Mouse (Mus musculus) intestine, embryonic 15.5 days (tissue): ENCODE data around the gene Zfp790. TPM values are rescaled to one million over a fixed set of nuclear protein-coding genes. Genes with fewer than 3 reads are reported as not detected.

Experiments
- ATAC-seq: fragments of 200-750 bp; cut with Nextera tagmentation; 2 replicates; pipeline ENCODE4 v1.8.0; 2017; ENCODE audit warnings: moderate TSS enrichment, moderate library complexity
- H3K27ac ChIP-seq: fragments of 300-500 bp; sonication (generic); 2 replicates; pipeline ENCODE4 v1.5.1; 2015; ENCODE audit warnings: mild to moderate bottlenecking, inconsistent platforms
- H3K27me3 ChIP-seq: fragments of 300-500 bp; sonication (generic); replicated peaks from 2 replicates; pipeline ENCODE4 v1.6.1; 2015; ENCODE audit warnings: inconsistent platforms
- H3K36me3 ChIP-seq: fragments of 300-500 bp; sonication (generic); 2 replicates; pipeline ENCODE4 v1.6.1; 2015; ENCODE audit warnings: inconsistent platforms
- H3K4me1 ChIP-seq: fragments of 300-500 bp; sonication (generic); replicated peaks from 2 replicates; pipeline ENCODE4 v1.6.1; 2015; ENCODE audit warnings: inconsistent platforms
- H3K4me2 ChIP-seq: fragments of 300-500 bp; sonication (generic); replicated peaks from 2 replicates; pipeline ENCODE4 v1.6.1; 2015; ENCODE audit warnings: mild to moderate bottlenecking, inconsistent platforms
- H3K4me3 ChIP-seq: fragments of 300-500 bp; sonication (generic); replicated peaks from 2 replicates; pipeline ENCODE4 v1.5.1; 2015; ENCODE audit warnings: inconsistent platforms
- H3K9ac ChIP-seq: fragments of 300-500 bp; sonication (generic); 2 replicates; pipeline ENCODE4 v1.6.1; 2015; ENCODE audit warnings: inconsistent platforms
- H3K9me3 ChIP-seq: fragments of 300-500 bp; sonication (generic); 2 replicates; pipeline ENCODE4 v1.6.1; 2016; ENCODE audit warnings: inconsistent platforms
- WGBS: fragments of 180-500 bp; shearing (Covaris S2); methylation state at CpG from one replicate; pipeline ENCODE4 v1.1.7; 2015; 5-methylcytosine and 5-hydroxymethylcytosine counted together
- polyA plus RNA-seq: library from polyadenylated mRNA; unstranded; fragments of >200 nt; fragmentation: Nextera tagmentation; extraction: Ambion mirVana; gene quantifications from 2 replicates; pipeline ENCODE4 v1.2.1, GENCODE M21; 2015

The Zfp790 gene
- 9.9 and 10.0 TPM in 2 replicates for polyA plus RNA-seq

GRCm38 (mm10) chr7:29815910-29816429, at the start of gene Zfp790:
TSS of gene Zfp790 (plus strand) at chr7:29816114.
- ATAC-seq, result peak; percentile 97
- under 1% methylated on average over 26 of the region's 26 CpGs for WGBS
- no peaks in the 10 kb centered on the region for H3K36me3 ChIP-seq
- peak within 1 kb of the TSS; percentile 96 for H3K27ac ChIP-seq
- H3K4me1 ChIP-seq, result peaks cover 11% of the 10 kb centered on the region
- no peaks in the 10 kb centered on the region for H3K27me3 ChIP-seq
- peak within 1 kb of the TSS; percentile 74 for H3K4me3 ChIP-seq
- H3K4me2 ChIP-seq, result peak within 1 kb of the TSS; percentile 80
- peak within 1 kb of the TSS; percentile 79 for H3K9ac ChIP-seq
- no peaks in the 10 kb centered on the region for H3K9me3 ChIP-seq

- Histone ChIP-seq H3K9ac (peak overlapping the region; percentile 52), H3K4me1 (peaks cover 5% of the 10 kb centered on the region), H3K4me2 (peak overlapping the region; percentile 69), H3K27ac (0 out of 2 replicates have a peak overlapping the region, but pooled peaks have one; percentile 64), H3K9me3 (no peaks in the 10 kb centered on the region), H3K4me3 (peak overlapping the region; percentile 66), H3K36me3 (peaks cover 4% of the 10 kb centered on the region; the same call in 1 of the 2 replicates), H3K27me3 (no peaks in the 10 kb centered on the region)
- WGBS, result 3% methylated on average over 15 of the region's 15 CpGs
- peak; percentile 50 for ATAC-seq
These were observed 48.7 kb upstream of the Zfp790 start for GRCm38 (mm10) chr7:29767058-29767686.

- Histone ChIP-seq H3K4me3 (peak within 1 kb of the TSS; percentile 66), H3K9me3 (no peaks in the 10 kb centered on the region), H3K9ac (peak within 1 kb of the TSS; percentile 67), H3K36me3 (peaks cover 7% of the 10 kb centered on the region), H3K4me1 (peaks cover 5% of the 10 kb centered on the region), H3K4me2 (peak within 1 kb of the TSS; percentile 69), H3K27ac (peak within 1 kb of the TSS; percentile 94), H3K27me3 (no peaks in the 10 kb centered on the region)
- WGBS, result under 1% methylated on average over 32 of the region's 32 CpGs
- ATAC-seq, result peak; percentile 98
These were observed 47.6 kb upstream of the Zfp790 start, which contains the start of gene Zfp84 for GRCm38 (mm10) chr7:29768090-29768900. TSS of gene Zfp84 (plus strand) at chr7:29768552.

- ATAC-seq, result peak; percentile 7; the same call in 1 of the 2 replicates
- H3K9ac ChIP-seq, result peak overlapping the region; percentile 67
- peaks cover 5% of the 10 kb centered on the region for H3K4me1 ChIP-seq
- H3K36me3 ChIP-seq, result peaks cover 14% of the 10 kb centered on the region
- no peaks in the 10 kb centered on the region for H3K9me3 ChIP-seq
- peak overlapping the region; percentile 69 for H3K4me2 ChIP-seq
- peak overlapping the region; percentile 94; the same call in 1 of the 2 replicates for H3K27ac ChIP-seq
- H3K27me3 ChIP-seq, result no peaks in the 10 kb centered on the region
- H3K4me3 ChIP-seq, result peak overlapping the region; percentile 66
- 5% methylated on average over 10 of the region's 10 CpGs for WGBS
These were observed 46.9 kb upstream of the Zfp790 start for GRCm38 (mm10) chr7:29768980-29769379.

GRCm38 (mm10) chr7:29773503-29773902, 42.4 kb upstream of the Zfp790 start:
- WGBS, result 89% methylated on average over 7 of the region's 7 CpGs
- Histone ChIP-seq H3K9me3 (no peaks in the 10 kb centered on the region), H3K4me1 (peaks cover 5% of the 10 kb centered on the region), H3K9ac (no peak overlapping the region), H3K27ac (no peak overlapping the region), H3K4me3 (no peak overlapping the region), H3K36me3 (peaks cover 51% of the 10 kb centered on the region), H3K4me2 (no peak overlapping the region), H3K27me3 (no peaks in the 10 kb centered on the region)
- ATAC-seq, result no peak

- Histone ChIP-seq H3K4me1 (peaks cover 2% of the 10 kb centered on the region), H3K4me2 (no peak overlapping the region), H3K27ac (no peak overlapping the region), H3K36me3 (peaks cover 56% of the 10 kb centered on the region), H3K9ac (no peak overlapping the region), H3K27me3 (no peaks in the 10 kb centered on the region), H3K4me3 (no peak overlapping the region), H3K9me3 (no peaks in the 10 kb centered on the region)
- no peak for ATAC-seq
- WGBS, result 91% methylated on average over 3 of the region's 3 CpGs
These were observed 41.5 kb upstream of the Zfp790 start for GRCm38 (mm10) chr7:29774371-29774770.

- H3K9me3 ChIP-seq, result no peaks in the 10 kb centered on the region
- peaks cover 56% of the 10 kb centered on the region for H3K36me3 ChIP-seq
- no peaks in the 10 kb centered on the region for H3K4me1 ChIP-seq
- ATAC-seq, result no peak
- H3K4me3 ChIP-seq, result no peak overlapping the region
- H3K4me2 ChIP-seq, result no peak overlapping the region
- H3K27ac ChIP-seq, result no peak overlapping the region
- H3K9ac ChIP-seq, result no peak overlapping the region
- 95% methylated on average over 19 of the region's 19 CpGs for WGBS
- H3K27me3 ChIP-seq, result no peaks in the 10 kb centered on the region
These were observed 39.3 kb upstream of the Zfp790 start for GRCm38 (mm10) chr7:29776568-29776967.

- Histone ChIP-seq H3K27me3 (no peaks in the 10 kb centered on the region), H3K4me1 (no peaks in the 10 kb centered on the region), H3K4me3 (no peak overlapping the region), H3K36me3 (peaks cover 51% of the 10 kb centered on the region), H3K9me3 (no peaks in the 10 kb centered on the region), H3K27ac (no peak overlapping the region), H3K9ac (no peak overlapping the region), H3K4me2 (no peak overlapping the region)
- no peak for ATAC-seq
- WGBS, result 94% methylated on average over 10 of the region's 10 CpGs
These were observed 38.5 kb upstream of the Zfp790 start for GRCm38 (mm10) chr7:29777372-29777771.

- peak within 1 kb of the TSS; percentile 85 for H3K4me3 ChIP-seq
- H3K4me1 ChIP-seq, result 0 out of 2 replicates have a peak, but pooled peaks cover 6% of the 10 kb centered on the region
- peak within 1 kb of the TSS; percentile 83 for H3K4me2 ChIP-seq
- no peaks in the 10 kb centered on the region for H3K9me3 ChIP-seq
- H3K27ac ChIP-seq, result peak within 1 kb of the TSS; percentile 70
- peak; percentile 98 for ATAC-seq
- H3K36me3 ChIP-seq, result 0 out of 2 replicates have a peak, but pooled peaks cover 5% of the 10 kb centered on the region
- H3K9ac ChIP-seq, result peak within 1 kb of the TSS; percentile 82
- under 1% methylated on average over 45 of the region's 45 CpGs for WGBS
- no peaks in the 10 kb centered on the region for H3K27me3 ChIP-seq
These were observed 31.9 kb upstream of the Zfp790 start, which contains the start of gene Zfp30 for GRCm38 (mm10) chr7:29783871-29784551. TSS of gene Zfp30 (plus strand) at chr7:29783998.

- ATAC-seq, result no peak
- Histone ChIP-seq H3K9ac (no peak overlapping the region), H3K4me3 (peak overlapping the region; percentile 85), H3K27ac (no peak overlapping the region), H3K27me3 (no peaks in the 10 kb centered on the region), H3K4me2 (peak overlapping the region; percentile 83), H3K9me3 (no peaks in the 10 kb centered on the region), H3K4me1 (0 out of 2 replicates have a peak, but pooled peaks cover 6% of the 10 kb centered on the region), H3K36me3 (peaks cover 13% of the 10 kb centered on the region)
- WGBS, result 54% methylated on average over 8 of the region's 8 CpGs
These were observed 30.9 kb upstream of the Zfp790 start for GRCm38 (mm10) chr7:29785023-29785422.

- WGBS, result 76% methylated on average over 5 of the region's 5 CpGs
- Histone ChIP-seq H3K27ac (no peak overlapping the region), H3K36me3 (peaks cover 22% of the 10 kb centered on the region), H3K4me3 (peak overlapping the region; percentile 85), H3K9me3 (no peaks in the 10 kb centered on the region), H3K27me3 (no peaks in the 10 kb centered on the region), H3K4me2 (peak overlapping the region; percentile 83), H3K9ac (no peak overlapping the region), H3K4me1 (0 out of 2 replicates have a peak, but pooled peaks cover 6% of the 10 kb centered on the region)
- no peak for ATAC-seq
These were observed 30.0 kb upstream of the Zfp790 start for GRCm38 (mm10) chr7:29785888-29786287.
